Mouse (Mus musculus) heart, postnatal 4 days (tissue): ENCODE measurements around the gene Fto. TPM values are rescaled to one million over a fixed set of nuclear protein-coding genes. Genes with fewer than 3 reads are reported as not detected.

Experiments
- DNase-seq: peaks from one replicate; pipeline ENCODE4 v3.0.0; 2021
- total RNA-seq, 2 experiments: library from RNA; stranded (reverse); gene quantifications; 2 replicates each; pipeline ENCODE4 v1.2.3; 2021

Fto gene
- total RNA-seq, 2 experiments from 2014 or later = 81.5 to 87.0 TPM

DNA sequence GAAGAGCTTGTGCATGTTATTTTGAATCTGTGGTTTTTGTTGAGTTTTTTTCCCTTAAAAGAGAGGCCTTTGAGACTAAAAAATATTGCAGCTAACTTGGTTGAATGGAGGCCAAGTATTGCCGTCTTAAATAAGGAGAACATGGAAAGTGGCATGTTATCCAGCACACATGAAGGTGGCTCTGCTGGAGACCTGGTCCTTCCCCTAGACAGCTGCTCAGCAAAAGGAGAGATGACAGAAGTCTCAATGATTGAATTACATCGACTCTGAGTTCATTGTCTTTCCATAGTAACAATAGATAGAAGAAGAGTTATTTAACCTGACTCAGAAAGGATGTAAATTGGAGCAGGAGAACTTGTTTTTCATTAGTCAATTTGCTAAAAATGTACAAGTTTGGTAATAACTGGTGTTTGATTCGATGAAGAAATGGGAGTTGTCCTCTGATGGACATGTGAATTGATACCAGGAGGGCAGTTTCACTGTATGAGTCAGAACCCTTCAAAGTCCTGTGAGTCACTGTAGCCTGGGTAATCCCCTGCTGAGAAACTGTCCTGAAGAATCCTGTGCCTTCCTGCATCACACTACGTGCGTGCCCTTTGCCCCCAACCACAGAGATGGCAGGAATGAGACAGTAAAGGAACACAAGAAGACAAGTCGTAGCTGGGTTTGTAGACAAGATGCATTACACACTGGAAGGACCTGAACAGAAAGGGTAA is 82.2 kb downstream of the Fto start:
- no peak for DNase-seq

DNA sequence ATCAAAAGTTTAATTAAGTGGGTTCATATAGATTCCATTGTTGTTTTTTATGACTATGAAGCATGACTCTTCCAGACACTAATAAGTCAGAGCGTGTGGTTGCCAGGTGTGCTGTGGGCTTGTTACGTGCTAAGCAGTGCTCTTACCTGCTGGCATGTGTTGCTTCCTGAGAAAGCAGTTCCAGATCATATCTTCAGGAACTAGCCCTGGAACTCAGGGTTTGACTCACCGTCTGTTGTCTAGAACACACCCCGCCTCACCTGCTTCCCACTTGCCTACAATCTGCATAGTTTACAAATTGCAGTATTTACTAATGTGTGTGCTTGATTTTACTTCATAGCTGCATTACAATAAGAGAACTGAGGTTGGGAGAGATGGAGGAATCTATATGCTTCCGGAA is 84.7 kb downstream of the Fto start:
- no peak for DNase-seq

DNA sequence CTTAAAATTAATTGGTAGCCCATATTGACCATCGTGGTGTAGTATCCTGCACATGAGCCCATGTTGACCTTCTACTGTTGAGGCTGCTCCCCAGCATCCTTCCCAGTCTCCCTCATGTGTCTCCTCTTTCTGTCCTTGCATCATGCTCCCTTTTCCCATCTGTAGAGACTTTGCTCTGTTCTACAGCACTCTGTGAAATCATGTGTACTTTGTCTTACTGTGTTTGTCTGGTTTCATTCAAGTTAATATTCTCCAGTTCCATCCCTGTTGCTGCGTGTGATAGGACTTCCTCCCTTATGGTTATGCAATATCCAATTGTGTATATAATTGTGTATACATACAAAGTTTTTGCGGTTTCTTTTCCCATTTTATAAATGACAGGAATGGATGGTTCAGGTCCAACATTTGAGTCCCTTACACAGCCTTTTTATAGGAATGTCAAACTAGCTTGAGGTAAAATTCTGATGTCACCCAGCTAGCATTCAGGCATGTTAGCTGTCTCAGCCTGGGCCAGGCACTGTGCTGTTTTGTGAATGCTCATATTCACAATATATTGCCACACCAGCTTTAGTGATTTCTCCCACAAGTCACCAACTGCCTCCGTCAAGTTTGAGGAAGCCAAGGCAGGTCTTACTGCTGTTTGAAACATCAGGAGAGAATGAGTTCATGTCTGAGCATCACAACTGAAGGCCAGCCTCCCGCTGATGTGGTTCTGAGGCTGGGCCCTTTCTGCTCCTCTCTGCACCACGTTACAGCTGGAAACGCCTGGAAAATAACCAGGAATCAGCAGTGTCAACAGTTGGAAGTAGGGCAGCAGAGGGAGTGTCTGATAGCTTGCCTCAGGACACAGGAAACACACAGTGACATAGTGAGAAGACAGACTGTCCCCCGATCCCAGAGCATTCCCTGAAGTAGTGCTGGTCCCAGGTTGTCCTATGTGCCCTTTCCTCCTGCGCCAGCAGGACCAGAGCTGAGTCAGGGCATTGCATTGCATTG is 90.0 kb downstream of the Fto start:
- peak; percentile 32 for DNase-seq

DNA sequence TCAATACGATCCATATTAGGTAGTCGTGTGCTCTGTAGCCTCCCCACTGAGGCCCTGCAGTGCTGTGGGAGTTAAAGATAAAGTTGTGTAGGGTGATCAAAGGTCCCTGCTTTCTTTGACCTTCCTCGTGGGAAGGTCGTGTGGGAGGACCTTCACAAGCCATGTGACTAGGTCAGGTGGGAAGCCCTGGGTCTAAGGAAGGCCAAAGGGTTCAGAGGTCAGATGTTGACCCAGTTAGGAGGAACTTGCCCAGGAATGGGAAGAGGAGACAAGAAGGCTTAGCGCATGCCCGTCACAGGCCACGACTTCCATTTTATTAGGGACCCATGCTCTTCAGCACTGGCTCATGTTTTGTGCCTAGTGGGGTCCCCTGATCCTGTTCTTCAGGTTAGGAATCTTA is 91.0 kb downstream of the Fto start:
- DNase-seq = no peak

DNA sequence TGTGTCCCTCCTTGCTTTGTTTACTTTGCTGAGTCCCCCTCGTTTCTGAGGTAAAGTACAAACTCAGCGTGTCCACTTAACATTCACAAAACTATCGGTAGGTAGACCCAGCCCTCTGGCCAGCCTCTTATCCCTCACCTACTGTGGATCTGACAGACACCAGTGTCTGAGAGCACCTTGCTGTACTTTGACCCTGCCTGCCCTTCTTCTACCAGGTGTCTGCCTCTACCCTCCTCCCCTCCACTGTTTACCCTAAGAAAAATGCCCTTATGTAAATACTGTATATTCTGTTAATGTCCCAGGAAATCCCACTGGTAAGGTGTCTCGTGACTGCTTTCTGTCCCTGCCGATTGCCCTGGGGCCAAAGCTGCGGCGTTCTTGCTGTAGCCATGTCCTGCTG is 91.8 kb downstream of the Fto start:
- no peak for DNase-seq

DNA sequence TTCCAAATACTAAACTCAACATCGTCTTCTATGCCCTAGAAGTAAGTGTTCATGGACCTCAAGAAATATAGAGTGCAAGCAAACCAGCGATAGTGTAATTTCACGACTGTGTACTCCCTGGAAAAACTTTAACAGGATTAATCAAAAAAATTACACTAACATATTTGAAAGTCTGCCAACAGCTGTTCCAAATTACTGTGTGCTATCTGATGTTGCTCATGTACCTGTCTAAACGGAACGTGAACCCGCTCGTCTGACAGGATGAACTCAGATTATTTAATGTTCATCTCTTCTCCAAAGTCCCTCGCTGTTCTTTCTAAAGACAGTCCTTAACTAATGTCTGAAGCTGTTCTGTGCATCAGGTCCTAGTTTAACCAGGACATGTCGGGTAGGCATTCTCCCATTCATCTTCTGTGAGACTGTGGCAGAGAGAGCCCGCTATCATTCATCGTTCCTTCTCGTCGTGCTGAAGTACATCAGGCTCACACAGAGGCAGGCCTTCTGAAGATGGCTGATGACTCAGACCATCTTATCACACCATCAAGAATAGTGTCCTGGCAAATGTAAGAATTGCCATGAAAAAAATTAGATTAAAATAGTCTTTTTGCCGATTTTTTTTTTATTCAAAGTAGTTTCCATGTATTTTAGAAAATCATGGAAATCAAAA is 93.4 kb downstream of the Fto start:
- no peak for DNase-seq

DNA sequence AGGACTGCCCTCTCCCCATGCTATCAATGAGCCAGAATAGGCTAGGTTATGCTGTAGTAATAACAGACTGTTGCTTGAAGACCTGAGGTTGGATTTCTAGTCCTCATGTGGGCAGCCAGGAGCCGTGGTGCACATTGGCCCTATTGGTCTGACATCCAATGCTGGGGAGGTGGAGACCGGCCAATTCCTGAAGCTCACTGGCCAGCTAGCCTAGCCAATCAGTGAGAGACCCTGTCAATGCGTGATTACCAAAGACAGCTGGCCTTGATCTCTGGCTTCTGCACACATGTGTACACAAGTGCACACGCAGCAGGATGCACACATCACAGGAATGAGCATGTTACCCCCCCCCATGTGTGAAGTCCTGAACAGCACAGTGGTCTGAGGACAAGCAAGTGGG is 94.6 kb downstream of the Fto start:
- DNase-seq = no peak

GRCm38 (mm10) chr8:91410007-91410406 is 96.7 kb downstream of the Fto start:
- DNase-seq = no peak

GRCm38 (mm10) chr8:91424491-91425074 is 111.3 kb downstream of the Fto start:
- no peak for DNase-seq

DNA sequence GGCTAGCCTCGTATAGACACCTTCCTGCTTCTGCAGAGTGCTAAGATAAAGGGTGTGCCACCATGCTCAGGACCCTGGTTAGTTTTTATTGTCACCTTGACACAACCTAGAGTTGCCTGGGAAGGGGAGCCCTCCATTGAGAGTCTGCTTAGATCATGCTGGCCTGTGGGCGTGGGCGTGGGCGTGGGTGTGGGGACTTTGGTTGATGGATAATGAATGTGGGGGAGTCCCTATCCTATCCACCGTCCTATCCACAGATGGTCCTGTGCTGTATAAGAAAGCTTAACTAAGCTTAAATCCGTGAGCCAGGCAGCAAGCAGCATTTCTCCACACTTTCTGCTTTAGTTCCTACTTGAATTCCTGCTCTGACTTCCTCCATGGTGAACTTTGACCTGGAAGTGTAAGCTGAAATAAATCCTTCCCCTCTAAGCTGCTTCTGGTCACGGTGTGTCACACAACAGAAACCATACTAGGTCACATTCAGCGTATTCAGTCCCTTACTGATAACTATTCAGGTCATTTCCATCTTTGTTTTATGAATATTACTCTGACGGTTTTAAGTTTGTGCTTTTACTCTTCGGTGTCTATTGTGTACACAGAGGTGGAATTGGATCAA is 112.0 kb downstream of the Fto start:
- DNase-seq = no peak

DNA sequence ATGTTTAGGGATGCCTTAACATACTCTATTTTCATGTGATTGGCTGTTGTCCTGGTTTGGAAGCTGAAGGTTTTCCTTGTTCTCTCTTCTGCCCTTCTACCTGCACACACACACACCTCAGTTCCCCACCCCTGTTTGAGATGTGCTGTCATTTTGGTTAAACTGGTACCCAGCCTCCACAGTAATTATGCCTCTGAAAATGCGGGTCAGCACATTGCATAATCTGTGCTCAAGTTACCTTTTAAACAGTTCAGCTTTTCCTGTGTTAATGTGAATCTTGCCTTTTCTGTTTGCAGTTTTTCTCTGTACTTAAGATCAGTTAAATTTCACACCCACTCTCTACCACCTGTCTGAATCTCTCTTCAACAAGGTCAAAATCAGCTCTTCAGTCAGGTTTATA is 113.2 kb downstream of the Fto start:
- DNase-seq = no peak

- DNase-seq = no peak
Measured at GRCm38 (mm10) chr8:91430333-91430940, 117.1 kb downstream of the Fto start.

- DNase-seq = peak; percentile 2
Measured at GRCm38 (mm10) chr8:91436036-91436435, 122.7 kb downstream of the Fto start.

DNA sequence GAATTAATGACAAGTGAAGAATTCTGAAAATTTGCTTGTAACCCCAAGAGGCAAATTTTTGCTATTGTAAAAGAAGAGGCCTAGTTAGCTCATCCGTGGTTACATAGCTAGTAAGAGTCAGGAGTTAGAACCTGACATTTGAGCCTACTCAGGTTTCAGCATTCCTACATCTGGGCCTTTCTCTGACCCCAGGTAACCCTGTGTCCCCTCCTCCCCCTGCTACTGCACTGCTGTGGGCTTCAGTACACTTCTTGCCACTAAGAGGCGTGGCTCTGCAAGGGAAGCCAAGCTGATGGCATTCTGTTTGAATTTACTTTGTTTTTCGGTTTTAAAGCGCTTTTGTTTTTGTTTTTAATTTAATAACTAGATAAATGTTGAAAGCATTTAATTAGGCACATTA is 130.6 kb downstream of the Fto start:
- DNase-seq = no peak

- DNase-seq = no peak
Measured at GRCm38 (mm10) chr8:91444636-91445410, 131.5 kb downstream of the Fto start.

DNA sequence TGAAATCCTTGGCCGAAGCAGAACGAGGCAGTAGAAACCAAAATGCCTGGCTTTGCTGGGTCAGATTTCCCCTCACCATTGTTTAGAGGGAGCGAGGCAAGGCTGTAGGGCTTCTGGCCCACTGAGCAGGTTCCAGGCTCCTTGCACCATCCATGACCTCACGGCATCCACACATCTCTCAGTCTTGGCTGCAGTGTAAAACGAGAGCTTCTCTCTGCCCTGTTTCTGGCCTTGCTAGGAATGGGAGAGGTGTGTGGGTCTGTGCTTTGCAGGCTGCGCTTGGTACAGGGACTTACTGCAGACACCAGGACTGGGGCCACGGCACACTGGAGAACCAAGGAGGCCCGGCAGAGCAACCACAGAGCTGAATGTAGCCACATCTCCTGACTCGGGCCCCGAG is 132.2 kb downstream of the Fto start:
- DNase-seq = no peak

GRCm38 (mm10) chr8:91446008-91446407 is 132.7 kb downstream of the Fto start:
- DNase-seq = no peak

GRCm38 (mm10) chr8:91448667-91449329 is 135.5 kb downstream of the Fto start:
- no peak for DNase-seq

GRCm38 (mm10) chr8:91454926-91455325 is 141.6 kb downstream of the Fto start:
- no peak for DNase-seq

GRCm38 (mm10) chr8:91455591-91455990 is 142.3 kb downstream of the Fto start:
- no peak for DNase-seq
